Mouse (Mus musculus) gastrocnemius, adult 18-20 months (tissue): ENCODE measurements at regions not wholly inside any gene's neighbourhood (a gene's known extent, or its start where the extent isn't known, plus 50 kb on each side); places are given as distances from the start of the nearest gene placed in this dataset.

ENCODE experiments used
- DNase-seq: peaks from one replicate; pipeline ENCODE4 v3.0.0; 2021; ENCODE audit warnings: low spot score

DNA sequence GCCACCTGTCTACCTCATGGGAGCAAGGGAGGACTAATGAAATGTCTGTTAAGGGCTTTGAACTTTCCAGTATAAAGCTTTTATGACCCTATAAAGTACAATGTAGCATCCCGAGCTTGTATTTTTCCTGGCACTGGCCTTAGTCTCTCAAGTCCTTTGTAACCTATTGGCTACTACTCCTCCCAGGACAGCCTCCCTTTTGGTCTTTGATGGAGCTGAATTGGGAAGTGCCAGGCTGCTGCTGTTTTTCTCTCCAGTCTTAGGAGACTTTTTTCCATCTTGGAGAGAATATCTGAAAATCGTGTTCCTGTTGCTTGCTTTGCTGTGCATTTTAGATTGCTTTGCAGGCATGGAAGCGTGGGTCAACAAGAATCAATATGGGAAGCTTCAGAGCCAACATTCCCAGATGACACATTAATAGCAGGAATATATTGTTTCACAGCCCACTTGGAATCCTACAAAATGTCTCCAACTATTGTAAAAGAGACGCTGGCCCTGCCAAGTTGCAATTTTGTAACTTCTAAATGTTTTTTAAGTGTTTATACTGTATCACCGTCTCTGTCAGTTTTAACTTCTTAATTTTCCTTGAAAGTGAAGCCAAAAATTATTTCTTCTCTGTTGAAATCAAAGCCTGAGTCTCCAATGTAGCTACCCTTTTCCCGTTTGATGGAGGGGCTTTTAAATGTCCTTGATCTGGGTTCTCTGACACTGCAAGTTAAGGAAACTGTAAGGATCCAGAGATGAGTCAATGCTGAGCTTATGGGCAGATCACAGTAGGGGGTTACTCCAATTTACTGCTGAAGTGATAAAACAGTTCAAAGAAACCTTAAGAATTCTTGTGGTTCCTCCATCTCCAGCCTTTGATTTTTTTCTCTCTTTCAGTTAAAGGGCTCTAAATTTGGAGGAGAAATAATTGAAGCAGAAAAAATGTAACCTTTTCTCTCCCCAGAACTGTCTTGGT, 603.3 kb downstream of the Ptprc start:
- DNase-seq: no peak

DNA sequence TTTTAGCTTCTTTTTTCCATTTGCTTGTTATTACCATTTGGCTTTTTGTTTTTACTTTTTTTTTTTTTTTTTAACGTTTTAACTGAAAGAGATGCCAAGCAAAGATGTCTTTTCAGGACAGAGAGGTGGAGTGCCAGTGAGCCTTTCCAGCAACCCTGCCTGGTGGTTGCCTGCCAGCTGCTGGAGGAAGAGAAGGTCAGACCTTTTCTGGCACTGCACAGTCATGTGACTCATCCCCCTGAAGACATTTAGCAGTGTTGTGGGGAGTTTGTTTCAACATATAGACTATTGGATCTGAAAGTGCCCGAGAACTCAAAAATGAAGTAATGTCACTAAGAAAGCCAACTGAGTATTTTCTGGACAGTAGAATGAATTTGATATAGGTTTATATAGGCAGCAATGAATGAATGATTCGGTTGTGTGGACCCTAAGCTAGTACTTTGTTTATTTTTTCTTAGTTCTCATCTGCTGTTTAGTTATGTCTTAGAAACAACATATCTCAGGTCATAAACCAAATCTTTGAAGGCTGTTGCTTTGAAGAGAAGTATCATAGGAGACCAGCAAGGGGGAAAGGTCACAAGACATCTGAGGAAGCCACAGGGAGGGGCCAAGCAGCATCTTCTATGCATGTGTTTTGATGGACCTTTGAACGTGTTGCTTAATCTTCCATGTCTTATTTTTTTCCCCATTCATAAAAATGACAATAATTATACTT, 604.2 kb downstream of the Ptprc start:
- no peak for DNase-seq

- no peak for DNase-seq
Measured at GRCm38 (mm10) chr1:137567526-137567925, 607.3 kb upstream of the Nr5a2 start.

DNA sequence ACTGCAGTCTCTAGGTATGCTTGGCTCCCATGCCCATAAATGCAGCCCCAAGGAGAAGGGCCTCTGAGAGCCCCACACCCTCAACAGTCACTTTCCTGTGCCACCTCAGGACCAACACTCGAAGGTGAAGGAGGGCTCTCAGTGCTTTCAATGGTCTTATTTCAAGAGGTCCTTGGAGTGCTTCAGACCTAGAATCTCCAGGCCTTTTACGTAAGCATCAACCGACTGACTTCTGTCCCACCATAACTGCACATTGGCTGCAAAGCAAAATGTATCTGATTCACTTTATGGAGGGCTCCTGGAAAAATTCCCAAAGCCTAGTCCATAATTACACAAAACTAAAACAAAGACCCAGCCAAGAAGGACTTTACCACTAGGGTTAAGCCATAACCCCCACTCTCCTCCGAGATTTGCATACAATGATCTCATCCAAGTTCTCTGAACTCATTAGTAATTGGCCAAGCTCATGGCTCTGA, 605.4 kb upstream of the Nr5a2 start:
- DNase-seq: no peak

- no peak for DNase-seq
Measured at GRCm38 (mm10) chr1:137561686-137562085, 601.4 kb upstream of the Nr5a2 start.

- no peak for DNase-seq
Measured at GRCm38 (mm10) chr1:137560389-137561268, 600.4 kb upstream of the Nr5a2 start.

DNA sequence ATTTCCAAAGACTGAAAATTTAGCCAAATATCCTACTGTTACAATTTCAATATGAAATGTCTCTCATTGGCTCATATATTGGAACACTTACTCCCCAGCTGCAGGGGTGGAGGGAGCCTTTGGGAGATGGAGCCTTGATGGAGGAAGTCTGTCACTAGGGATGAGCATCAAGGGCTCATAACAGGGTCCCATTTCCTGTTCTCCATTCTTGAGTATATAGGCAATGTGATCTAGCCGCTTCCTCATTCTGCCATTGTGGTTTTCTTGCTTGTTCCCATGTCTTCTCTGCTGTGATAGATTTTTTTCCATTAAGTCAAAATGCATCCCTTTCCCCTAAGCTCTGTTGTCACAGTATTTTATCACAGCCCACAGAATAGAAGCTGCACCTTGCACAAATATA, 589.4 kb upstream of the Nr5a2 start:
- DNase-seq: no peak

DNA sequence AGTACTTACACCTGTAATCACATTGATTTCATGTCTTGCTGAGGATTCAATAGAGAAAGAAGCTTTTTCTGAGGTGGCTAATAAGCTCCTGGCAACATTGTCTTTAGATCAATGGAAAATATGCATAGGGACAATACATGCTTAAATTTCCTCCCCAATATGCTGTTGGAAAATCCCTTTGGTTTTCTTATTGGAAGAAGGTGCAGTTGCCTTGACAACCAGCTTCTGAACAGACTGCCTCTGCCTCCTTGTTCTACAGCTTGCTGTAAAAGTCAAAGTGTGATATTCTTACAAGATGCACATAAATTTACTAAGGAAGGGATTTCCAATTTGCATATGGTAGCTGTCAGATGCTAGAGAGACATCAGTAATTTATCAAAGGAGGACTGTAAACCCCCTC, 585.4 kb upstream of the Nr5a2 start:
- no peak for DNase-seq

DNA sequence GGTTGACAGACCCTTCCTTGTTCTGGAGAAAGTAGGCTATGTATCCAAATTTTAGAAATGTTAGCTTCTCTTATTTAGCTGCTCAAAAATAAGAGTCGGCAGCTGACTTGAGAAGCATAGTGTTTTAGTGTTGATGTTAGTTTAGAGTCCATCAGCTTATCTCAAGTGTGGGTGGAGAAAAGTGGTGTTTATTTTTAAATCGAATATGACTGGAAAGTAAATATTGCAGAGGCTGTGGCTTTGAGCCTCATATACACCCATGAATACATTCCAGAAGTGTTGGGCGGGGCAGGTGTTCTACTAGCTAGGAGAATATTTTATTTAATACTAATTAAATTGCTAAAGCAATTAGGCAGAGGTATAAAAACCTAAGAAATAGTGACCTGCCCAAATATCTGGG, 583.6 kb upstream of the Nr5a2 start:
- DNase-seq: no peak

GRCm38 (mm10) chr1:137541453-137541852, 581.2 kb upstream of the Nr5a2 start:
- DNase-seq: no peak

DNA sequence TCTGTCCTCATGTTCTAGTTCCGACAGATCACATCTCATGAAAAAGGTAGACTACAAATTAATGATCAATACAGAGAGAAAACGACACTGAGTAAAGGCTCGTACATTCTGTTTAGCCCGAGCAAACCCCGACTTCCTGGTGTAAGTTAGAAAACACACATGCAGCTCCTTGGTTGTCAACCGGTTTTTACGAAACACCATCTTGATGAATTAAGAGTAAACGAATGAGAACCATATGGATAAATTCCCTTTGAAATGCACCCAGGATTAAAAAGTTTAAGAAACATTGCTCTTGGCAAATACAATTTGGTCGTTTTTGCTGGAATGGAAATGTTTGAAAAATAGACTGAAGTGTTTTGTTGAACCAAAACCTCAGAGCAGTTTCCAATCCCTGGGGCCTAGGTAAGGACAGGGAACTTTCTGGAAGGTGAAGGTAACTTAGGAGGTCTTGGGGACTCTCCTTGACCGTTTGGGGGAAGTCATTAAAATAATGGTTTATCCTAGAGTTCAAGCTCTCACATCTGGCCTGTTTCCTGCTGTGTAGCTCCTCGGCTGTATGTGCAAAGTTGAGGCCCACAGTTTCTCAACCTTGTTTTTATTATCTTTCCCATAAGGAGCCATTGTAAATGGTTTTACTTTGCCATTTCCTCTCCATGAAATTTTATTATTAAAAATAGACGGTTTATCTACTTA, 579.3 kb upstream of the Nr5a2 start:
- DNase-seq: no peak

DNA sequence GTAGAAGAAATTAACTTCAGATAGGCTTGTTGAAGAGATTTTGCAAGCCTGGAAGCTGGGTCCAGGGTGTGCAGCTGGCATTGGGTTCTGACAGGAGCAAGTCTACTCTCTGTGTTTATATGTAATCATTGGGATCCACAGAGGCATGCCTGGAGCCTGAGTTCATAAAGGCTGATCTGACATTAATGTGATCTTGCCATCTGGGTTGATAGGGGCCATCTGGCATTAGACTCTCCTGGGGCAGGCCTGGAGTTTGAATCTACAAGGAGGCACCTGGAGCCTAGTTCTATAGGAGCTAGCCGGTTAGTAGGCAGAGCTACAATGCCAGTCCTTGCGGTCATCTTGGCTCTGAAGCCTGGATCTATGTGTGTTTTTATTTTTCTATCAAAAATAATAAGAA, 554.5 kb upstream of the Nr5a2 start:
- no peak for DNase-seq

DNA sequence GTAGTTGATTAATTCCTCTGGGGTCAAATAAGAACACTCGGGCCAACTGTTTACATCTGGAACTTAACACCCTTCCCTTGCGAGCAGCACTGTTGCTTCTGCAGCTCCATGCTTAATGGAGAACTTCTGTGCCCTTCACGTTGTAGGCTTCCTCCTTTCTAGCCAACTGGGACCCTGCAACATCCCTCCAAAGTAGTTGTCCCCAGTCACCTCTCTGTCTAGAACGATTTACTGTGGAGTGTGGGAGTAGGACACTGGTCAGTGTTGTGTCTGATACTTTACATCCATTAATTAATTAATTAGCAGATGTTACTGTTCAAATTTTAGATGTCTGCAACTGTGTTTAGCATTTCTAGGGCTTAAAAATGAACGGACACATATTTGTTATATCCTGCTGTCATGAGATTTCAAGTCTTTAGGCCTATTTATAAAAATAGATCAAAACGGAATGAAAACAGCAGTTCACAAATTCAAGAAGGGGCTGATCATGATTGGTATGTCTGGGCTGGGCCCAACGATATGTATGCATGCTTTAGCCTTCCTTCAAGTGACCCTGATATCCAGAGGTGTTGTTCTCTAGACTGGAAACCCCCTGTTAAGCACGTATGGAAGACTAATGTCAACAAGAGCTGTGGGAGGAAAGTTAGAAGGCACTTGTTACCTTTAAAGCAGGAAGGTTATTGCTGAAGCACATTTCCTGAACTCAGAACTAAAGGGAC, 543.6 kb upstream of the Nr5a2 start:
- DNase-seq: no peak

- DNase-seq: no peak
Measured at GRCm38 (mm10) chr1:137488226-137488625, 528.0 kb upstream of the Nr5a2 start.

DNA sequence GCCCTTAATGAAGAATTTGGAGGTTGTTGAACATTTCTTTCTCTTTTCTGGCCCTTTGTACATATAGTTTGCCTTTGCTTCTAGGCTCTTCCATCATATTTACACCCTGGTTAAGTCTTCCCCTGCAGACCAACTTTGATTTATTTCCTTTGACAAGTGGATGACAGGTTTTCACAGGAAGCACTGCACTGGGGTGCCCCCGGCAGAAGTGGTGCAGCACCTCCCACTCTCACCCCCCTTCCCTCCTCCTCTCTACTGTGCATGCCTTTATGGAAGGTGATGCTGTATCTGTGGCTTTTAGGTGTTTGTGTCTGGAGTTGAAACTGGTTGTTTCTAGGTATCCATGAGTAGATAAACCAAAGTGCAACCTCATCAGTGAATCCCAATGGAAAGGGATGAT, 518.2 kb upstream of the Nr5a2 start:
- no peak for DNase-seq

DNA sequence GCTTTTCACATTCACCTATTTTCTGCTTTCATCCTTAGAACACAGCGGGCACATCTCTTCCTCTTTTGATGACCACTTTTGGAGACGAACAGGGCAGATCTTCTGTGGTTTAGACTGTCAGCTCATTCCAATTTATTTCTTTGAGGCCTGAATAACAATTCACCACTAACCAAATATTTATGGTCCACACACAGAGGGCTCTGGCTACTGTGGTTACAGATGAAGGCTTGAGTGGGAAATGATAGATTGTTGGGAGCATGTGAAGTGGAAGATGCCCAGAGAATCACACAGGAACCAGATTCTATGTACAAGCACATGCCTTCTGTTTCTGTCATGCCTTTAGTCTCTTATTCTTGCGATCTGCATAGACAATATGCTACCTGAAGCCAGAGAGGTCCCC, 517.0 kb upstream of the Nr5a2 start:
- no peak for DNase-seq

GRCm38 (mm10) chr1:137474858-137475257, 514.6 kb upstream of the Nr5a2 start:
- DNase-seq: peak; percentile 9

DNA sequence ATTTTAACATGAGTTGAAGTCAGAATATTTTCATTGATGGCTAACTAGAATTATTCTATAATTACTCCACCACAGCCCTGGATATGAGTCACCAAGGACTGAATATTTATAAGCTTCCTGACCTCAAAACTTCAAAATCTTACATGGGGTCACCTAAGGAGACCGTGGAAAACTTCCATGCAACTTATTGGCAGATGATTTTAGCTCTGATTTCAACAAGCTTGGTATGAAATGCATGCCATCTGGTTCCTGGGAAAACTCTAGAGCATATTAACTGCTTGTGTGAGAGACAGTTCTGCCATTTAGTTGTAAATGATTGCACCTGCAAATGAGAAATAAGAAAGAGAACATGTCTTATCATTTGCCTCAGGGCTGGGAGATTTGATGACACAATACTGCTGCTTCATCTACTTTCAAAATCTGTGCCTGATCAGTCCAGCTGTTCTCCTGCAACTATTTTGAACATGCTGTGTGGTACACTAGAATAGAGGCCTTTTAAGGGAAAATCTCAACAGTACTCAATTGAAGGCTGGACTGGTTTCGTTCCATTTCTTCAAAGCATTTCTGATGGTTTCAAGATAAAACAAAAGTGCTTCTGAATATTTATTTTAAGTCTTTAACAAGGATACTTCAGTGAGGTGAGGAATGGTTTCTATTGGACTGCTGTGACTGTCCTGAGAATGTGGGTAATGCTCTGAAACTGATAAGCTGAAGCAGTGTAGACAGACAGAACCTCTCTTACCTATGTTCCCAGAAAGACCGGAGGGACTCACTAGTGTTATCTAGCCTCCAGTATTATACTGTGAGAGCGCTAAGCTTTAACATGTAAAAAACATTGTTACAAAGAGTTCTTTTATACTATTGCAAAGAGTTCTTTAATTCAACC, 513.8 kb upstream of the Nr5a2 start:
- no peak for DNase-seq

- no peak for DNase-seq
Measured at GRCm38 (mm10) chr1:137464971-137465370, 504.7 kb upstream of the Nr5a2 start.
